Mouse (Mus musculus): ENCODE results near the gene Fopnl. TPM values are rescaled to one million over a fixed set of nuclear protein-coding genes. Genes with fewer than 3 reads are reported as not detected.
A peak's percentile ranks its signal among the peaks of the same experiment; 100 is the strongest.

Fopnl gene
- total RNA-seq, 2 experiments from 2014 or later: 50.3 to 54.7 TPM

- DNase-seq (ENCODE audit: extremely low spot score in 1 of 2, low spot score in 1 of 2): no peak
Measured at GRCm38 (mm10) chr16:14308245-14309073, 8.7 kb downstream of the Fopnl start.

- DNase-seq (ENCODE audit: extremely low spot score in 1 of 2, low spot score in 1 of 2): no peak
Measured at GRCm38 (mm10) chr16:14307373-14307772, 9.8 kb downstream of the Fopnl start.

DNA sequence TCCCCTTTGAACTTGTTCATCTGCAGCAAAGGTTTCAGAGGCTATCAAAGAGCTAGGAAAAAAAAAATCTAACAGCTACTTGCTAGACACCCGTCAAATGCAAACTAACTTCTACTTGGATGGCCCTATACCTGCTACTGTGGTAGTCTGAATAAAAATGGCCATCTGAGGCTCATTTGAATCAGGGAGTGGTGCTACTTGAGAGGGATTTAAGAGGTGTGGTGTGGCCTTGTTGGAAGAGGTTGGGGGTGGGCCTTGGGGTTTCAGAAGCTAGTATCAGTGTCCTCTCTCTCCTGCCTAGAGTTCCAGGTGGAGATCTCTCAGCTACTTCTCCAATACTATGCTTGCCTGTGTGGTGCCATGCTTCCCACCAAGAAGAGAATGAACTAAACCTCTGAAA is 10.8 kb downstream of the Fopnl start:
- DNase-seq (ENCODE audit: extremely low spot score in 1 of 2, low spot score in 1 of 2): no peak

DNA sequence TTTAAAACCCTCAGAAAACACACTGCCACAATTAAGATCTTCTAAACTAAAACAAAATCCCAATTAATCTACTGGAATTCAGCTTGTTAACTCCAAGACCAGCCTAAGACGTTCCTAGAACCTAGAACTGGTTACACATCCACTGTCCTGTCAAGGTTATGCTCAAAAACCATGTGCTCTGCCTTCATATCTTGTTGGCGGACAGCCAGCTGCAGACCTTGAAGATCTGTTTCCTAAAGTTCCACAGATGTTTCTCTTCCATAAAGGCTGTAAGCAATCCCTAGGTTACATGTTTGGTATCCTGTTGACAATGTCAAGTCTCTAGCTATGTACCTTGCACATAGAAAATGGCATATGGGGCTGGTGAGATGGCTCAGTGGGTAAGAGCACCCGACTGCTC is 12.4 kb downstream of the Fopnl start:
- no peak for DNase-seq (ENCODE audit: extremely low spot score in 1 of 2, low spot score in 1 of 2)

DNA sequence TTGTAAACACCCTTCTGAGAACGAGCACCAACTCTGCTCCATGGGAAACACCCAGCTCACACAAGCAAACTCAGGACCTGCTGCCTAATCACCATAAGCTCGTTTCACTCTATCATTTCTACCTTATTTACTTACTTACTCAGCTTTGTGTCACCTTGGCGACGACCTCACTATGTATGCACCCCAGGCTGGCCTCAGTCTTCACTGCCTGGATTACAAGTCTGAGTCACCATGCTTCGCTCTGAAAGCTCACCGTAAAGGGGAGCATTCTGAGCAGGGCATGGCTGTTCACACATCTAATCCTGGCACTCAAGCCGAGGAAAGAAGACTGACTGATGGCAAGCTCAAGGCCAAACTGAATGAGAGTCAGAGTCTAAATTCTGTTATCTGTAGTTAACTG is 13.5 kb downstream of the Fopnl start:
- DNase-seq (ENCODE audit: extremely low spot score in 1 of 2, low spot score in 1 of 2): no peak

- no peak for DNase-seq (ENCODE audit: extremely low spot score in 1 of 2, low spot score in 1 of 2)
Measured at GRCm38 (mm10) chr16:14303148-14303547, 14.1 kb downstream of the Fopnl start.

GRCm38 (mm10) chr16:14298461-14298860 is 18.7 kb downstream of the Fopnl start:
- no peak for DNase-seq (ENCODE audit: extremely low spot score in 1 of 2, low spot score in 1 of 2)

DNA sequence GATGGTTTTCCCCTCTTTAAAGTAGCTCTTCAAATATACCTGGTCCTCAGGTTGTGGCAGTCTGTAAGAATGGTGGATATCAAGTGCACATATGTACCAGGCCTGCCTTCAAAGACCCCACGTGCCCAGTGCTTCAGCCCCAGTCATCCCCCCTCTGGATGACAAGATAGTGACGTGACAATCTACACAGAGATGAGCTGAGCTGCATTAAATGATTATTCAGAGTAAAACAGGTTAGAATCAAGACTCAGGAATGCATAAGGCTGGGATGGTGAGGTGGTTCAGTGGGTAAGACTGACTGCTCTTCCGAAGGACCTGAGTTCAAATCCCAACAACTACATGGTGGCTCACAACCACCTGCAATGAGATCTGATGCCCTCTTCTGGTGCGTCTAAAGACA is 19.5 kb downstream of the Fopnl start:
- no peak for DNase-seq (ENCODE audit: extremely low spot score in 1 of 2, low spot score in 1 of 2)

GRCm38 (mm10) chr16:14297137-14297536 is 20.1 kb downstream of the Fopnl start:
- no peak for DNase-seq (ENCODE audit: extremely low spot score in 1 of 2, low spot score in 1 of 2)

DNA sequence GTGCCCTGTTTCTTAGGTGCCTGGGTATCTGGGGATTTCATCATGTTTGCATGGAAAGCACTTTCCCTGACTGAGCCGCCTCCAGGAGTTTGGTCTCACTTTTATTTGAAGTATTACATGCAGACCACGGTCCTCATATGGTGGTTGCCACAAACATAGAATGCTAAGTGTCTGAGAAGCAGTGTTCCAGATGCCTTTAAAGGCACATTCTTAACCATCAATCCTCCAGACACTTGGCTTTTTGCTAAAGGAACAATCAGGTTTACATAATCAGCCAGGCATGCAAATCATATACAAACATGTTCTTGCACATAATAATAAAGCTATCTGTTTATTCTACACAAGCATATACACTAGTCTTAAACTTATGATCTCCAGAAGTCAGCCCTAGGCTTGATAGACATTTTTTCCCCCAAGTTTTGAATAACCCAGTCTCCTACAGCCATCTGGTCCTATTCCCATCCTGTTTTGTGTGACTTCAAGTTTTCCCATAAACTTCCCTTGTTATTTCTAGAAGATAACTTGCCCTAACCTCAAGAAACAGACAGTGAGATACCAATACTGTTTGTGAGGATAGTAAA is 20.6 kb downstream of the Fopnl start:
- DNase-seq (ENCODE audit: extremely low spot score in 1 of 2, low spot score in 1 of 2): no peak

- DNase-seq (ENCODE audit: extremely low spot score in 1 of 2, low spot score in 1 of 2): no peak
Measured at GRCm38 (mm10) chr16:14295291-14295690, 21.9 kb downstream of the Fopnl start.

GRCm38 (mm10) chr16:14292205-14293199 is 24.7 kb downstream of the Fopnl start:
- no peak for DNase-seq (ENCODE audit: extremely low spot score in 1 of 2, low spot score in 1 of 2)

DNA sequence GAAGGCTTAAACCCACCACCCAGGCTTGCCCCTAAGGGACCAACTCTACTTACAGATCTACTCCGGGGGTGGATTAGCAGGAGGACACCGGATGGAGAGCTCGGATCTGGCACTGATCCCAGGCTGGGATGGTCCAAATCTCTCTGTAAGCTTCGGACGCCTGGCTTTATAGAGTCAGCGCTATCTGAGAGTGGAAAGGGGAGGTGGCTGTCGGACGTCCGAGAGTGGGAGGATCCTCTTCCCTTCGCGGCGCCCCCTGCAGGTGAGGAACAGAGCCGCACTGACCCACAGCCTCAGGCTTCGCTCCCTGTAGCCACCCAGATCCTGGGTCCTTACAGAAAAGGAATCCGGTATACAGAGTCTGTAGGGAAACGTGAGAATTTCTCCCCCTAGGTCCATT is 26.0 kb downstream of the Fopnl start, which contains the start of gene Myh11:
Gene Myh11, minus strand, starts transcription at position 150 of the 400 bp plus-strand sequence.
- peak; percentile 11 to 54 for DNase-seq (ENCODE audit: extremely low spot score in 1 of 2, low spot score in 1 of 2)

DNA sequence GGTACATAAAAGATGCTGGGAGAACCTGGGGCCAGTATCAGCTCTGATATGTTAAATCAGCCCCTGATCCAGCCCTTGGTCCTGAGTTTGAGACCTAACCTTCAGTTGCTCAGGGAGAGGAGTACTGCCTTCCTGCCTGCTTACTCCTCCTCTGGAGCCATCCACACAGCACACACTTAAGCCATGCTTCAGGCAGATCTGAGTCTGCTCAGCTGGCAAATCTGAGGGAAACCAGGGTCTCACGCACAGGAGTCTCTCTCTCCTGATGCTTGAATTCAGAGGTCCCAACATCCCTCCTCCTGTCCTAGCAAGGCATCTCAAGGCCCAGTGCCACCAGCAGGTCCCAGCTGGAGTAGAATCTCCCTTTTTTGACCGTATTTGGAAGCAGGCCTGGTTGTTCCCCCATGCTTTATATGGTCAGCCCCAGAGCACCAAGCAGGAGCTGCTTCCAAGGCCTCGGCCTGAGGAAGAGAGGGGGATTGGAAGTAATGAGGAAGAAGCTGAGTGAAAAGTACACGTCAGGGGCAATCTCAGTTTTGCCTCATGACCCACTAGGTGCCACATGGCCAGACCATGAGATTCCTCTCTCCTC is 44.7 kb downstream of the Fopnl start:
- DNase-seq (ENCODE audit: extremely low spot score in 1 of 2, low spot score in 1 of 2): no peak

DNA sequence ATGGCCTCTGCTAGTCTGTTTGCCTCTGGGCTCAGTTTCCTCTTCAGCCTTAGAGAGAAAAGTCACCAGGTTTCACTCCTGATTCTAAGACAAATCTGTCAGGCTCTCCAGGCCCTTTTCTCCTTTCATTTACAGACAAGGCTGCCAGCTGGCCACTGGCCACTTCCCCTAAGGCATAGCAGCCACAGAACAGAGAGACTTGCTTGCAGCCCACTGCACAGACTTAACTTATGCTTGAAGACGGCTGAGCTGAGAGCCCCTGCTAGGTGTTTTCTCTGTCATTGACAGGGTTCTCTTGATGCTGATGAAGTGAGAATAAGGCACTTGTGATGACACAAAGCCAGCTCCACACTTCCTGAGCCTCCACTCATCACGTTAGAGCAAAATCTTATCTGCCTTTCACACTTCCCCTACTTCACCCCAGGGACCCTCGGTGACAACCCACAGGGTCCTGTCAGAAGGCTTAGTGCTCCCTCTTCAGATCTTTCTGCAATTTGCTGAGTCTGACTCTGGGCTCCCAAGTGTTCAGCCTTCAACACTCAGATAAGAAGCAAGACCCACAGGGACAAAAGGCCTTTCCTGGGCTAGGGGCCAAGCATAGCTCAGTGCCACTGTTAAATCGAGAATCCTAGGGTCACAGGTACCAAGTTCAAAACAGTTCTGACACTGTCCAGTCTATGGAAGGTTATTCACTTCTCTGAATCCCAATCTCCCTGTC is 51.8 kb downstream of the Fopnl start:
- DNase-seq (ENCODE audit: extremely low spot score in 1 of 2, low spot score in 1 of 2): no peak

DNA sequence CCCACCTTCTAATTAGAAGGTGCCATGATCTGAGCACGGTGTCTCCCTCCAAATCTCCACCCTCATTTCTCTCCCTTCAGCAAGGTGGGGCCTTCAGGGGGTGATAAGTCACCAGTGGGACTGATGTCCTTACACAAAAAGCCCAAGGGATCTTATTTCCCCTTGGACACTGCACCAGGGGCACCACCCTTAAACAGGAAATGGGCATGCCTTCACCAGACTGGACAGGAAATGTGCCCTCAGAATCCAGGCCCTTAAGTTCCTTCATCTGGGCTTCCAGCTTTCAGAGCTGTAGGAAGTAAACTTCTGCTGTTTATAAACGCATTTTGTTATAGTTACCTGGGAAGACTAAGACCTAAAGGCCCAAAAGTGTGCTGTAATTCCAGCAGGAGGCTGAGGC is 52.7 kb downstream of the Fopnl start:
- no peak for DNase-seq (ENCODE audit: extremely low spot score in 1 of 2, low spot score in 1 of 2)

GRCm38 (mm10) chr16:14263241-14263640 is 54.0 kb downstream of the Fopnl start:
- no peak for DNase-seq (ENCODE audit: extremely low spot score in 1 of 2, low spot score in 1 of 2)

GRCm38 (mm10) chr16:14262410-14262809 is 54.8 kb downstream of the Fopnl start:
- no peak for DNase-seq (ENCODE audit: extremely low spot score in 1 of 2, low spot score in 1 of 2)

- DNase-seq (ENCODE audit: extremely low spot score in 1 of 2, low spot score in 1 of 2): no peak
Measured at GRCm38 (mm10) chr16:14258856-14259255, 58.3 kb downstream of the Fopnl start.

DNA sequence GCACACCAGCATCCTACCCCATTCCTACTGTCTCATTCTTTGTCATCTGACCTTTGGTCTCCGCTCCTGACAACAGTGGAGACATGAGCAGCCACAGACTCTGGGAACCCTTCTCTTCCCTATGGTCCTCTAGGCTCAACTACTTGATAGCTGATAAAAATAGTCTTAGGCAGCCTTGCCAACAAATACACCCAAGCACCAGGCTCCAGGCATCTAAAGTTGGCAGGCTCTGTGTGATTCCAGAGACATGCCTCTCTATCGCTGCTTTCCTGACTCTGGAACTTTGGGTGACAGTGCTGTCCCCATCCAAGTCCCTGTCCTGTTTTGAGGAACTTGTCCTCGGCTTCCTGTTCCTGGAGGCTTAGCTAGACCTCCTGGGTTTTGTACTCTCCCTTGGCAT is 63.6 kb downstream of the Fopnl start:
- no peak for DNase-seq (ENCODE audit: extremely low spot score in 1 of 2, low spot score in 1 of 2)

All from layer of hippocampus, postnatal 25 days (tissue).